Comparison of ENCODE assay signal across 8 mouse cellular contexts in the genomic region with DNA sequence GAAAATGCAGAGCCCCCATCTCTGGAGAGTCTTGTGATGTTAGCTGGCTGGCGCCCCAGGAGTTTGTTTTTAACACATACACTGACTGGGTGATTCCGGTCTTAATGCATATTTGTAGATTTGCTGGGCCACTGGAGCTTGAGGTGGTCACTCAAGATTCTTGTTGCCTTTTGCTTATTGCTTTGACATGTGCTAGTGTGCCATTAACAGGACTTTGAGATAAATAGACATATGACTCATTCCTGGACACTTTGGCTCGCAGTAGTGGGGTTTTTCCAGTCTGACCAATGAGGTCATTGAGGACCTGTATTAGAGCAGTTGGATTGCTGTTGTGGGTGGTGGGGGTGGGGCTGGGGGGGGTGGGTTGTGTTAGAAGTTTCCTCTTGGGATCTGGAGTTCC. TPM values are rescaled to one million over a fixed set of nuclear protein-coding genes. Genes with fewer than 3 reads are reported as not detected.
DNase-seq lines count a peak whose midpoint lies in the region; ATAC-seq lines count a peak whose summit lies in the region.

No protein-coding gene starts in this region.

- ATAC-seq in forebrain, embryonic 14.5 days, result no peak
- no peak for ATAC-seq in intestine, embryonic 16.5 days

- no peaks in the 10 kb centered on the region for H3K36me3 ChIP-seq in forebrain, embryonic 14.5 days (ENCODE audit: control insufficient read depth, insufficient read depth, low read length)
- H3K36me3 ChIP-seq in intestine, embryonic 16.5 days (ENCODE audit: control insufficient read depth, insufficient read depth, low read length), result no peaks in the 10 kb centered on the region

- peak overlapping the region; percentile 88 for H3K4me2 ChIP-seq in forebrain, embryonic 14.5 days (ENCODE audit: low read length)
- H3K4me2 ChIP-seq in intestine, embryonic 16.5 days (ENCODE audit: low read depth, low read length), result peak overlapping the region; percentile 73

- no peak overlapping the region for H3K9ac ChIP-seq in forebrain, embryonic 14.5 days (ENCODE audit: low read length)
- H3K9ac ChIP-seq in intestine, embryonic 16.5 days (ENCODE audit: low read depth, low read length), result peak overlapping the region; percentile 25; the same call in 1 of the 2 replicates

- WGBS in forebrain, embryonic 14.5 days, result 81% methylated on average over 3 of the region's 3 CpGs
- WGBS in intestine, embryonic 16.5 days, result 51% methylated on average over 3 of the region's 3 CpGs

- H3K4me3 ChIP-seq in forebrain, embryonic 14.5 days (ENCODE audit: low read depth, low read length), result peak overlapping the region; percentile 80; the same call in 1 of the 2 replicates
- peak overlapping the region; percentile 79; the same call in 1 of the 2 replicates for H3K4me3 ChIP-seq in intestine, embryonic 16.5 days (ENCODE audit: low read length)

- H3K27me3 ChIP-seq in forebrain, embryonic 14.5 days (replicated peaks; ENCODE audit: control insufficient read depth, insufficient read depth, low read length), result no peaks in the 10 kb centered on the region
- H3K27me3 ChIP-seq in intestine, embryonic 16.5 days (replicated peaks; ENCODE audit: control insufficient read depth, insufficient read depth, low read length), result no peaks in the 10 kb centered on the region

- H3K27ac ChIP-seq in forebrain, embryonic 14.5 days (ENCODE audit: low read depth, low read length), result peak overlapping the region; percentile 94; the same call in 1 of the 2 replicates
- peak overlapping the region; percentile 97 for H3K27ac ChIP-seq in intestine, embryonic 16.5 days (ENCODE audit: low read length)

- peak; percentile 49 to 71 for DNase-seq in lung, adult 18-20 months
- no peak for DNase-seq in lung, postnatal 4 days
- DNase-seq in forebrain, embryonic 14.5 days (ENCODE audit: low spot score), result no peak
- DNase-seq in lung, postnatal 25 days (ENCODE audit: low spot score), result peak; percentile 48
- no peak for DNase-seq in retina, postnatal 1 day
- DNase-seq in embryo, embryonic 11 days, result no peak
- DNase-seq in cerebellum, adult 8-10 months, result no peak

- peaks cover 30% of the 10 kb centered on the region for H3K4me1 ChIP-seq in forebrain, embryonic 14.5 days (ENCODE audit: control insufficient read depth, insufficient read depth, low read length)
- H3K4me1 ChIP-seq in intestine, embryonic 16.5 days (ENCODE audit: control insufficient read depth, insufficient read depth, low read length), result peaks cover 39% of the 10 kb centered on the region

- no peaks in the 10 kb centered on the region for H3K9me3 ChIP-seq in forebrain, embryonic 14.5 days (replicated peaks; ENCODE audit: control insufficient read depth, low read length)
- no peaks in the 10 kb centered on the region for H3K9me3 ChIP-seq in intestine, embryonic 16.5 days (ENCODE audit: control insufficient read depth, low read length)

RNA-seq across cellular contexts. Expression of a gene that starts 1.8 kb away (rescaled TPM):
- polyA plus RNA-seq in forebrain, embryonic 14.5 days (2014; fragmentation: Nextera tagmentation; extraction: Ambion mirVana), result 31.9 and 36.4 TPM in 2 replicates
- 36.2 and 37.6 TPM in 2 replicates for polyA plus RNA-seq in intestine, embryonic 16.5 days (2015; fragmentation: Nextera tagmentation; extraction: Ambion mirVana)

RNA-seq across cellular contexts. Expression of a gene that starts 12.5 kb away (rescaled TPM):
- not detected in 2 replicates for polyA plus RNA-seq in forebrain, embryonic 14.5 days (2014; fragmentation: Nextera tagmentation; extraction: Ambion mirVana)
- polyA plus RNA-seq in intestine, embryonic 16.5 days (2015; fragmentation: Nextera tagmentation; extraction: Ambion mirVana), result 0.71 and 0.78 TPM in 2 replicates

RNA-seq across cellular contexts. Expression of a gene that starts 48.5 kb away (rescaled TPM):
- 0.29 TPM in 1 of 2 replicates, not detected in the other for polyA plus RNA-seq in forebrain, embryonic 14.5 days (2014; fragmentation: Nextera tagmentation; extraction: Ambion mirVana)
- polyA plus RNA-seq in intestine, embryonic 16.5 days (2015; fragmentation: Nextera tagmentation; extraction: Ambion mirVana), result 0.17 TPM in 1 of 2 replicates, not detected in the other

RNA-seq across cellular contexts. Expression of a gene that starts 56.3 kb away (rescaled TPM):
- 0.19 and 0.26 TPM in 2 replicates for polyA plus RNA-seq in forebrain, embryonic 14.5 days (2014; fragmentation: Nextera tagmentation; extraction: Ambion mirVana)
- polyA plus RNA-seq in intestine, embryonic 16.5 days (2015; fragmentation: Nextera tagmentation; extraction: Ambion mirVana), result 4.8 and 5.5 TPM in 2 replicates

Comparison
In these comparisons a context has a peak if more than half of its experiments do, and no peak if none do; other contexts are left out.
1. DNase-seq: peak in lung, adult 18-20 months (2 of 2) and lung, postnatal 25 days (single experiment); none in lung, postnatal 4 days (0 of 2), forebrain, embryonic 14.5 days (single experiment), retina, postnatal 1 day (single experiment), embryo, embryonic 11 days (single experiment) and cerebellum, adult 8-10 months (single experiment).